Mouse (Mus musculus): ENCODE data around the gene Blnk. TPM values are rescaled to one million over a fixed set of nuclear protein-coding genes. Genes with fewer than 3 reads are reported as not detected.

The Blnk gene
- polyA plus RNA-seq, 1 experiment from 2014 or later: 0.77 TPM

DNA sequence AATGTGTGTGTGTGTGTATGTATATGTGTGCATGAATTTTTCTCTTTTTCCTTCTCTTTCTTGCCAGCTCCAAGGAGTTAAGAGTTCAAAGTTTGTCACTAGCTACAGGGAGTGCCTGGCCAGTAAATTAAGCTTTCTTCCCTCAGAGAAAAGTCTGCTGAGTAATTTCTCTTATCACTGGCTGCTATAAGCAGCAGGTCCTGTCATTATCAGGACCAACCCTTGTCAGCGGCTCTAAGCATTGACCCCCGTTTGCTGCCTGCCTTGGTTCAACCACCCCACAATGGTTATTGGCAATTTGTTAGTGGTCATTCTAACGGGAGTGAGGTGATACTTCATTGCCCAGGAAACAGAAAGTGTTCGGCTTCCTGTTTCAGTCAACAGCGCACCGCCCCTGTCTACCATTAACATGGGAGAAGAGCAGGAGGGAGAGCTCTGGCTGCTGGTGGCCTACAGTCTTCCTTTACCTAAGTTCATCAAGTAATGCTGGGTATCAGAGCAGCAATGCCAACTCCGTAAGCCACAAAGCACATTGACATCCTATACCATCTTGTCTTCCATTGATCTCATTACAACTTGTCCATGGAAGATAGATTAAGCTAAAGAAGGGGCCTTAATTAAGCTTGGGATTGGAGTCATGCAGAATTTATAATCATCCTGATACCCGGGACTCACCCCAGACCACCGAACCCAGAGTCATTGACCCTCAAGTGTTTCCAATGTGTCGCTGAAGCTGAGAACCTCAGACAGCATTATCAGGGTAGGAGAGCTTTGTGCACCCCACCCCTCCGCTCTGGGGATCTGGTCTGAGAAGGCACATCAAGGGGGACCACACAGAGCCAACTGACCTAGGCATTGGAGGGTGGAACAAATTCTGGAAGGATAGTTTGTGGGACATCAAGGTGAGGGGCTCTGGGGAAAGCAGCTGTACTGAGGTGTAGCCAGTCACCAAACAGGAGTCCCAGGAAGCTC, 17.1 kb downstream of the Blnk start:
- H3K27ac ChIP-seq: no peak overlapping the region
- H3K4me1 ChIP-seq (replicated peaks): no peaks in the 10 kb centered on the region
- no peak overlapping the region for H3K4me3 ChIP-seq
- no peak overlapping the region for H3K9ac ChIP-seq
- no peaks in the 10 kb centered on the region for H3K36me3 ChIP-seq
- no peak for ATAC-seq (ENCODE audit: low FRiP score)
- H3K4me2 ChIP-seq: no peak overlapping the region
- no peaks in the 10 kb centered on the region for H3K9me3 ChIP-seq
- WGBS: 93% methylated on average over 11 of the region's 11 CpGs
- no peaks in the 10 kb centered on the region for H3K27me3 ChIP-seq

DNA sequence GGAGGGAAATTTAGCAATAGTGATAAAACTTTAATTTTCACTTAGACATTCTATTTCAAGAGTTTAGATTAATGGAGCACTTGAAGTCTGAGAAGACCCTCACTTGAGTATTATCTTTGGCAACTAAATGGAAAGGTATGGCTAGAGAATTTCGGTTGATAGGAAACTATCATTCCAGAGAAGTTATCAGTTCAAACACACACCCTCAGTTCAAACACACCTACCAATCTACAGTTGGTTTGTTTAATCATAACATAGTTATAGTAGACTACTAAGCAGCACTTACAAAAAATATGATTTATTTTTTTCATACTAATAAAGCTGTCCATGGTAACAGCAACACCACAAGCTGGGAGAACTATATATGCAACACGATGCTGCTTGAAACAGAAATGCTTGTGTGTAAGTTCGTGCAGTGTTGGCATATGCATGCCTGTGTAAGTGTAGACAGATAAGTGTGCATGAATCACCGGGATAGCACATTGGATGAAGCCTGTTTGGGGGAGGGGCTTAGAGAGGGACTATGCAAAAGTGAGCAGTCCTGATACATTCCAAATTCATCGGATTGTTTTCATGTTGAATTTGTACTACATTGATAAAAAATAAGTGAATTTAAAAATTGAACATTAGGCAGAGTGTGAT, 22.9 kb downstream of the Blnk start:
- no peaks in the 10 kb centered on the region for H3K9me3 ChIP-seq
- WGBS: 93% methylated on average over 5 of the region's 5 CpGs
- no peaks in the 10 kb centered on the region for H3K36me3 ChIP-seq
- no peaks in the 10 kb centered on the region for H3K4me1 ChIP-seq (replicated peaks)
- no peak overlapping the region for H3K9ac ChIP-seq
- H3K27me3 ChIP-seq: no peaks in the 10 kb centered on the region
- H3K4me2 ChIP-seq: no peak overlapping the region
- ATAC-seq (ENCODE audit: low FRiP score): no peak
- H3K27ac ChIP-seq: no peak overlapping the region
- no peak overlapping the region for H3K4me3 ChIP-seq

DNA sequence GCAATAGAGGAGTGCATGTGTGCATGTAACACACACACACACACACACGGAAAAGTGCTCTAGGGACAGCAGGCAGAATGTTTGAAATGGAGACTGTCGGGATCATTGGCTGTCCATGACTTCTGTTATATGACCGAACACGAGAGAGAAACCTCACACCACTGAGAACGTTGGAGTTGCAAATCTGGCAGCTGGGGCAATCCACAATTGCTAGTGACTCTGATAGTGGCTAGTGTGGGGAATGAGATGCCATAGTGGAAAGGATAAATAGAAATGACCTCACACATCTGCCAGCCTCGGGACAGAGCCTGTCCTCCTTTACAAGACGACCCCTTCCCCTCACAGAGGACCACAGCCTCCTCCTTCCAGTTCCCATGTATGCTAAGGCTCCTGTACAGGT, 23.6 kb downstream of the Blnk start:
- Histone ChIP-seq H3K9me3 (no peaks in the 10 kb centered on the region), H3K36me3 (no peaks in the 10 kb centered on the region), H3K4me1 (replicated peaks) (no peaks in the 10 kb centered on the region), H3K27ac (no peak overlapping the region), H3K9ac (no peak overlapping the region), H3K4me2 (no peak overlapping the region), H3K27me3 (no peaks in the 10 kb centered on the region), H3K4me3 (no peak overlapping the region)
- no peak for ATAC-seq (ENCODE audit: low FRiP score)
- 86% methylated on average over 7 of the region's 7 CpGs for WGBS

DNA sequence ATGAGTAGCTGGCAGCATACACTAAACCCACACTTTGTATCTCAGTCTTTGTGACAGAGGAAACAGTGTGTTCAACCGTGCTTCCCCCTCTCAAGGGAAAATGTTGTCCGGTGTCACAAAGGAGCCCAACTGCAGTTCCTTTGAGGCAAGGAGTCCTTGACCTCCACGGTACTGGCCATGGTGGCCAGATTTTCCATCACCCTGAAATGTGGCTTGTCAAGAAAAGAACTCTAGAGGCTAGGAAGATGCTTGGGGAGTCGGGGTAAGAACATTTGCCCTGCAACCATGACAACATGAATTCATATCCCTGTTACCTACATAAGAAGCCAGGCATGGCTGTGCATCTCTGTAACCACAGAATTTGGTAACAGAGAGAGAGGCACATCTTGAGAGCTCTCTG, 24.0 kb downstream of the Blnk start:
- ATAC-seq (ENCODE audit: low FRiP score): no peak
- no peak overlapping the region for H3K9ac ChIP-seq
- H3K36me3 ChIP-seq: no peaks in the 10 kb centered on the region
- no peaks in the 10 kb centered on the region for H3K4me1 ChIP-seq (replicated peaks)
- no peaks in the 10 kb centered on the region for H3K9me3 ChIP-seq
- H3K27me3 ChIP-seq: no peaks in the 10 kb centered on the region
- H3K27ac ChIP-seq: no peak overlapping the region
- WGBS: 79% methylated on average over 4 of the region's 4 CpGs
- no peak overlapping the region for H3K4me2 ChIP-seq
- no peak overlapping the region for H3K4me3 ChIP-seq

DNA sequence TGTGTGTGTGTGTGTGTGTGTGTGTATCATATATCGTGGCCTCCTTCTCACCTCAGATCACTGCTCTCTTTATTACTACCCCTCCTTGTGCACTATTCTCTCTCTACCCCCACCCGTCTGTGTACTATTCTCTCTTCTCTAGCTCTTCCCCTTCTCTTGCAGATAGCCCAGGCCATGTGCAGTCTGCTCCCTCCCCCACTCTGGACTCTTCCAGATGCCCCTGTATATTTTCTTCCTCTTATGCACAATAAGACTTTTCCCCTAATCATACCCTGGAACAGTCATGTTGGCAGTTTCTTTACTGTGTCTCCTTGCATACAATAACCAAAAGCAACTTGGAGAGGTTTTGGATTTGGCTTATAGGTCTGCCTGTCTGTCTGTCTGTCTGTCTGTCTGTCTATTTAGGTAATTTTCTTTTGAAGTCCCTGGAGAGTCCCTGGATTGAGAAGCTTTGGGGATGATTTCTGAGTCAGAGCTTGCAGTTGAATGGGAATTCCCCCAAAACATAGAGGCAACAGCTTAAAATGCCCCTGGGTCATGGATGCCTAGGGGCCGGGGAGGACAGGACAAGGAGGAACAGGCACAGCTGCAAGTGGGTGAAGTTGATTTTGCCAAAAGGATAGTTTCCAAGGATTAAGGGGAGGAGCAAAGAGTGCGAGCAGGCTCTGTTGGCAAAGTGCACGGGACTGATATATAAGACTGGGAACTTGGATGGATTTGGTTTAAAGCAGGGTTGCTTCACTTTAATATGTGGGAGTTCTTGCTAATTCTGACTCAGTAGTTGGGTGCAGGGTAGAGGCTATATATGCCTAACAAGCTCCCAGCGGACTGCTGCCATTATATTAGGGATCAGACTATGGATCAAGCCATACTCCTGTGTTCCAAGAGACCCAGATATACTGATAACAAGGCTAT, 29.1 kb downstream of the Blnk start:
- no peaks in the 10 kb centered on the region; the same call in 1 of the 2 replicates for H3K4me1 ChIP-seq (replicated peaks)
- no peak overlapping the region for H3K9ac ChIP-seq
- no peak overlapping the region for H3K27ac ChIP-seq
- H3K36me3 ChIP-seq: no peaks in the 10 kb centered on the region
- 86% methylated on average over 6 of the region's 6 CpGs for WGBS
- no peaks in the 10 kb centered on the region for H3K27me3 ChIP-seq
- no peak for ATAC-seq (ENCODE audit: low FRiP score)
- H3K4me3 ChIP-seq: no peak overlapping the region
- H3K9me3 ChIP-seq: no peaks in the 10 kb centered on the region
- no peak overlapping the region for H3K4me2 ChIP-seq

DNA sequence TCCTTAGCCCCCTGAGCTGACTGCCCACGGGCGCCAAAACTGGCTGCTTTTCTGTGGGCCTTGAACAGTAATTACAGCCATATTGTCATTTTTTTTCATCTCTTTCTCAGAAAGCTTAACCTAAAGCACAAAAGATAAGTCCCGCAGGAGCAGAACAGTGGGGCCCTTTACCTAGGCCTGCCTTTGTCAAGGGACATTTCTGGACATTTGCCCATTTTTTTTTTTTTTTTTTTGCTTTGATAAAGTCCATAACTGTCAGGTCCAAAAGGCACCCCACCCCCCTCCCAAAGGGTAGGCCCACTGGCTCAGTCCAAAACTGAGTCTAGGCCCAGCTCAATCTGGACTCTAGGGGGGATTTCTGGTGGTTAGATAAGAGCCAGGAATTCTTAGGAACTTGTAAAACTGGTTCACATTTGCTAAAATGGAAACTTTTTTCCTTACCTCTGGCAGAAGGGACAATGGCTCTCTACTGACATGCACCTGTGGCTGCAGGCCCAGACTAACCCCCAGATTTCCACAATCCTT, 29.9 kb downstream of the Blnk start:
- no peak overlapping the region for H3K4me3 ChIP-seq
- H3K4me1 ChIP-seq (replicated peaks): no peaks in the 10 kb centered on the region; the same call in 1 of the 2 replicates
- WGBS: 63% methylated on average over 3 of the region's 3 CpGs
- no peaks in the 10 kb centered on the region for H3K27me3 ChIP-seq
- no peaks in the 10 kb centered on the region for H3K9me3 ChIP-seq
- no peak for ATAC-seq (ENCODE audit: low FRiP score)
- H3K36me3 ChIP-seq: no peaks in the 10 kb centered on the region
- no peak overlapping the region for H3K27ac ChIP-seq
- H3K9ac ChIP-seq: no peak overlapping the region
- H3K4me2 ChIP-seq: no peak overlapping the region

DNA sequence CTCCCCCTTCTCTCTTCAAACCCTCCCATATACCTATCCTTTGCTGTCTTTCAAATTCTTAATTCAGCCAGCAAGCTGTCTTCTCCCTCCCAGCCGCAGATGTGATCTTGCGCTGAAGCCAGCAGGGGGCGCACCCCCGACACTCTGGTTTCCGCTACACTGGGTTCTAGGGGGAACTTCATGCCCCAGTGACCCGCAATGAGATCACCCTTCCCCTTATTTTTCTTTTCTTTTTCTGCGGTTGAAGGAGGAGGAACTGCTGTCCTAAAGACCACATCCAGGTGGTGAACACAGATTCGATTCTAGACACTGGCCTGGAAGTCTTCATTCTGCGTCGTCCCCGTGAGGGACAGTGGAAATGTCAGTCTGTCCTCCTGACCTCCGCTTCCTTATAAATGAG, 31.3 kb downstream of the Blnk start:
- no peaks in the 10 kb centered on the region for H3K9me3 ChIP-seq
- no peaks in the 10 kb centered on the region; the same call in 1 of the 2 replicates for H3K4me1 ChIP-seq (replicated peaks)
- no peaks in the 10 kb centered on the region for H3K27me3 ChIP-seq
- ATAC-seq (ENCODE audit: low FRiP score): no peak
- H3K27ac ChIP-seq: no peak overlapping the region
- no peak overlapping the region for H3K9ac ChIP-seq
- no peak overlapping the region for H3K4me2 ChIP-seq
- H3K36me3 ChIP-seq: no peaks in the 10 kb centered on the region
- no peak overlapping the region for H3K4me3 ChIP-seq
- WGBS: 46% methylated on average over 12 of the region's 12 CpGs

DNA sequence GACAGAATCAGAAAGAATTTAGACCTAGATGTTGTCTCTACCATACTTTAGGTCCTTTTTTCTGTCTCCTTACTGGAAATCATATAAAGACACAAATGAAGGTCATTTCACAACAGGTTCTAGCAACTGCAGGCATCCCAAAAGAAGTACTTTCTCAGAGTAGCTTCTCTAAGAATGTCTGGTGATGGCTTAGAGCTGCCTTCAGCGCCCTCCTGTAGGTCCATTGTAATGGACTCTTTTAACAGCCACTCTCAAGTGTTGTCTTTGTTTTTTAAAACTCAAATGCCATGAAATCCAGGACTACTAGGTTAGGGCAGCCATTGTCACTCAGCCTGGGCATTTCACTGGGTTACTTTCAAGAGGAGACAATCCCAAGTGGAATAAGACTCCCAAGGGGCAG, 35.4 kb downstream of the Blnk start:
- ATAC-seq (ENCODE audit: low FRiP score): no peak
- H3K9ac ChIP-seq: no peak overlapping the region
- H3K4me1 ChIP-seq (replicated peaks): no peaks in the 10 kb centered on the region; the same call in 1 of the 2 replicates
- H3K4me2 ChIP-seq: no peak overlapping the region
- 17% methylated on average over 1 of the region's 1 CpGs for WGBS
- H3K27ac ChIP-seq: no peak overlapping the region
- no peaks in the 10 kb centered on the region for H3K27me3 ChIP-seq
- no peaks in the 10 kb centered on the region for H3K9me3 ChIP-seq
- no peaks in the 10 kb centered on the region for H3K36me3 ChIP-seq
- no peak overlapping the region for H3K4me3 ChIP-seq

DNA sequence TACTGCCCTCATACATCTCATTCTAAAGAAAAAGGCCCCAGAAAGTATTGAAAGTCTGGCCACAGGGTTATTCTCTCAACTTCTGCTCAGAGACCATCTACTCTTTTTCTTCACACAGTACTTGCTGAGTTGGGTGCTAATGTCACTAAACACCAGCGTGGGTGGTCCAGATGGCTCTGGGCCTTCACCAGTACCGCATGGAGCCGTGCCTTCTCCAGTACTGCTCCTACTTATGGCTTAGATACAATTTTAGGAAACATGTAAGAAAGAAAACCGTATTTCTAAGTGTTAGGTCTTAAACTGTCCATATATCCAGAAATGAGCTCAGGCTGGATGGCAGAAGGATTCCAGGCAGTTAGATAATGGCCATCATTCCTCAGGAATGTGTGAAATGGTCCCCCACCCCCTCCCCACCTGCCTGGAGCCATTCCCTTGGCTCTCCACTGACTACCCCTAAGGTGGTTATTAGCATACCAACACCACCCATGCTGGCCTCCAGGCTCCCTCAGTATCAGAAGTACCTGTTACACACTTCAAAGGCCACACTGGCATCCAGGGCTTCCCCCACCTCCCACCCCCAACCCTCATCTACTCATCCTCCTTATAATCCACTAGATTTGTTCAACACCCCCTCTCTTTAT, 47.3 kb downstream of the Blnk start:
- ATAC-seq (ENCODE audit: low FRiP score): no peak
- Histone ChIP-seq H3K36me3 (no peaks in the 10 kb centered on the region), H3K9ac (no peak overlapping the region), H3K4me1 (replicated peaks) (no peaks in the 10 kb centered on the region), H3K4me3 (no peak overlapping the region), H3K4me2 (no peak overlapping the region), H3K27me3 (no peaks in the 10 kb centered on the region), H3K9me3 (no peaks in the 10 kb centered on the region), H3K27ac (no peak overlapping the region)
- WGBS: 86% methylated on average over 4 of the region's 4 CpGs

DNA sequence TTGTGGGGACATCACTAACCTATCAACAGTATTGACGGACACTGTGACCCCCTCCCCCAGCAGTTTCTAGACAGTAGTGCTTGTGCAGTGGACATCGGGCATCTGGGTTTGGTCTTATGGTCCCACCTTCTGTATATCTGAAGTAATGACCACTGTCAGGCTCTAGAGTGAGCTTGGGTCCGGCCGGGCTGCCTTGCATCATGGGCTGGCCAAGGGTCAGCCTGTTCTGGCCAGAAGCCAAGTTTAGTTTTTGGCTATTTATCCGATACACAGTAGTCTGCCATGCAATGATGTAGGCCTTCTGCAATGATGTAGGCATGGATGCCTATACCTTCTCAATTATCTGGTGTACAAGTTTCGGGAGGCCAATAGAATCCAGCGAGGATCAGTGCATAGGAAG, 50.8 kb downstream of the Blnk start:
- Histone ChIP-seq H3K4me1 (replicated peaks) (no peaks in the 10 kb centered on the region), H3K4me3 (no peak overlapping the region), H3K9ac (no peak overlapping the region), H3K27ac (no peak overlapping the region), H3K36me3 (no peaks in the 10 kb centered on the region), H3K9me3 (0 out of 2 replicates have a peak, but pooled peaks cover 6% of the 10 kb centered on the region), H3K27me3 (no peaks in the 10 kb centered on the region), H3K4me2 (no peak overlapping the region)
- WGBS: 91% methylated on average over 7 of the region's 7 CpGs
- ATAC-seq (ENCODE audit: low FRiP score): no peak

DNA sequence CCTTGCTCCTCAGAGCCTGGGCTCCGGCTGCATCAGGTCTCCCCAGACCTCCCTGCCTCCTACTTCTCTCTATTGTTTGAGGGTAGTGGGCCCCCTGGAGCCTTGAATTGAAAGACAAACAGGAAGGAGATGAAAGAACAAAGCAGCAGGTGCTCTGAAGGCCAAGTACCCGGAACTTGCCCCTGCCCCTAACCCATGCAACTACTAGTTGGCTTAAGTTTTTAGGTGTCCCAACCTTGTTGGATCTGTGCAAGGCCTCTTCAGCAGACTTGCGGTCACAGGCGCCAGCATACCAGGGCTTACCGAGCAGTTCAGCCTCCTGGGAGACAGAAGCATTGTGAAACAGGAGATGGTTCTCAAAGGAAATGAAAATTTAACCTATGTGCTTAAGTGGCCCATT, 58.3 kb downstream of the Blnk start:
- Histone ChIP-seq H3K4me3 (no peak overlapping the region), H3K36me3 (no peaks in the 10 kb centered on the region), H3K9me3 (0 out of 2 replicates have a peak, but pooled peaks cover 6% of the 10 kb centered on the region), H3K27me3 (no peaks in the 10 kb centered on the region), H3K9ac (no peak overlapping the region), H3K27ac (no peak overlapping the region), H3K4me2 (no peak overlapping the region), H3K4me1 (replicated peaks) (no peaks in the 10 kb centered on the region)
- 22% methylated on average over 5 of the region's 5 CpGs for WGBS
- no peak for ATAC-seq (ENCODE audit: low FRiP score)

Data from hindbrain, embryonic 13.5 days (tissue).